Mouse (Mus musculus): ENCODE measurements around the gene BC048507.
"Not testable (repeated sequence)": the region's sequence is repeated elsewhere in the genome, so short reads cannot be mapped to it uniquely, and the experiment has no call there.

The BC048507 gene

DNA sequence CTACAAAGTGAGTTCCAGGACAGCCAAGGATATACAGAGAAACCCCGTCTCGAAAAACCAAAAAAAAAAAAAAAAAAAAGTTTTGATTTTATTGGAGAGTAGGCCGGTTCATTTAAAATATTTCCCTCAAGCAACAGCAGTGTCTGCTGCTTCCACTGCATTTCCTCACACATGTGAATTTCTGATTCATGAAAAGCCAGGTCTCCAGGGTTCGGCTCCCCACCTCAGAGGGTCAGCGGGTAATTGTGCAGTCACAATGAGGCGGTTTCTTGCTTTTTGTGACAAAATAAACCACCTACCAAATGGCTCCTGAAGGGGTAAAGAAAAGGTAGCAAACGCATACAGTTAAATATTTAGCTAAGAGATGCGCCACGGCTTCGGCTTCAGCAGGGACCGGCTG is at the start of gene BC048507:
TSS of gene BC048507 (plus strand) at position 301 of the 400 bp plus-strand sequence.
- DNase-seq (ENCODE audit: low spot score in 2 of 2): no peak

DNA sequence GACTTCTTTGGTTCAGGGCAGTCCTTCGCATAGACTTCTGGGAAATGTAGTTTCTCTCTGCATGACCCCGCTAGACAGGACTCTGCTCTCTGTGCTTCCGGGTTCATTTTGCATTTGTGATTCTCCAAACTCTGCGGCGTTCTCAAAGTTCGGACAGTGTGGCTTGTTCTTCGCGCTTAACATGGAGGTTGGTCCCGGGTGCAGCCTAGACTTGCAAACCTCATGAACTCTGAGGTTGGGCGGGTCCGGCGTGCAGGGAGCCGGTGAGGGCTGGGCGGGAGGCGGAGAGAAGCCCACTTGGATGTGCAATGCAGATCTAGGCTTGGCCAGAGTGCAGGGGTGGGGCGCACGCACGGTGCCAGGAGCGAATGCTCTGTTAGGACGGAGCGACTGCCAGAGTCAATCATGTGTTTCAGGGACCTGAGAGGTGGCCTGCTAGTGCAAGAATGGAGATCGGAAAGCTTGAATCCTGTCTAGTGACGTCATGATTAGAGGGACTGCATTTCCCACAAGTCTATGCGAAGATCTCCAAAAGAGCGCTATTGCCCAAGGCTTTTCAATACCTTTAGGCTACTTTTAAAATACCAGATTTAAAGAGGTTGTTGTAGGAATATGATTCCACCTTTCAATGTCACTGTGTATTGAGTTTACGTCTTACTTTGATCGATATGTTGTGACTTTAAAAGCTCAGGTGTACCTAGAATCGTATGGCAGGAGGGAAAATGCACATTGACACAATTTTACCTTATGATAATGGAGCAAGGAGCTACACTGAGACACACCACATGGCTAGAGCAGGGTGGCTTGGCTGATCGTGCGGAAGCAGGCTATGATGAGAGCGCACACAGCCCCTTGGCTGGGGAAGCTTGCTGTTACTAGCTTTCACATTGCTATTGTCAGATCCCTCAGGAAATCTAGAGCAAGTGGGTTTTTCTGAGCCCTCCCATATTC is 49.1 kb upstream of the BC048507 start, which contains the start of gene Zfp273:
TSS of gene Zfp273 (plus strand) at position 31 of the 951 bp plus-strand sequence.
- peak; percentile 23 to 29 for DNase-seq (ENCODE audit: low spot score in 2 of 2)

DNA sequence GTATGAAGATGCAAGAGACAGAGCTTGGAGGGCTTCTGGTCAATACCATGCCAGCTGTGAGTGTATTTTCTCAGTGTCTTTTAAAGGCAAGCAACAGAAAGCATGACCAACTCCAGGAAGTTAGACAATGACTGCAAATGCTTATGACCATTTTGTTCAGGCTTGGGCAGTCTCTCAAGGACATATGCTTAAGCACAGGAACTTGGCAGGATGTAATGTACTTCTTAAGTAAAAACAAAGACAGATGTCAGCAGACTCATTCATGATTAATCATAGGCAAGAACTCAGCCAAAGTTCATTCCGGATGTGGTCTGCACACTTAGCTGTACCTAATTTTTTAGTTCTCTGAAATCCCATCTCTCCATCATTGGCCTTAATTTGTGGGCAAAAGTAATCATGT is 44.5 kb upstream of the BC048507 start:
- no peak for DNase-seq (ENCODE audit: low spot score in 2 of 2)

DNA sequence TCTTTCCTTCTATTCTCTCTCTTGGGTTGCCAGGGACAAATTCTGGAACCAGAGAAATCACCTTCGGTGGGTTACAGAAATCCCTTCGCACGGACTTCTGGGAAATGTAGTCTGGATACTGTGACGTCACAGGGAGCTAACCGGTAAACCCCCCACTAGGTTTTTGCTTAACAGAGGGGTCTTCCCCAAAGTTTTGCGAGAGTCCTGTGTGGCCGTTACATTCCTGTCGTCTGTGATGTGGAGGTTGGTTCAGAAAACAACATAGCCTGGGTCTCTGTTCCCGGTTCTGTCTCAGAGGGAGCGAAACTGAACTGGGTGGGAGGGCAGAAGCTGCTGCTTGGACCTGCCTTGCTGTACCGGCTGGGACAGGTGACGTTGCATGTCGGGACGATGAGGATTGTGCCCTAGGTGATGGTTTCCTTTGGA is 32.2 kb upstream of the BC048507 start, which contains the start of gene Gm10037:
TSS of gene Gm10037 (plus strand) at position 196 of the 426 bp plus-strand sequence.
- DNase-seq (ENCODE audit: low spot score in 2 of 2): peak in 1 of 2 experiments; percentile 23

DNA sequence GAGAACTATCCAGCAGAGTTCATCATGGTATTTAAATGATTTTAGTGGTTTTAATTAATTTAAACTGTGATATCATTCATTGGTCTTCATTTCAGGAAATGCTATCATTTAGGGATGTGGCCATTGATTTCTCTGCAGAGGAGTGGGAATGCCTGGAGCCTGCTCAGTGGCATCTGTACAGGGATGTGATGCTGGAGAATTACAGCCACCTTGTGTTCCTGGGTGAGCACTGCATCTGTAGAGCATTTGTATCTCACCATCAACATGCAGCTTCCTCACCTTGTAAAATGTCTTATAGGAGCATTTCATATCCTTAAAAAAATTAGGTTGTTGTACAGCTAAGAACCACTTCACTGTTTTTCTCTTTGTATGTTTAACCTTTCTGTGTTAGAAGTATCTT is 30.0 kb upstream of the BC048507 start:
- DNase-seq (ENCODE audit: low spot score in 2 of 2): not testable (repeated sequence)

DNA sequence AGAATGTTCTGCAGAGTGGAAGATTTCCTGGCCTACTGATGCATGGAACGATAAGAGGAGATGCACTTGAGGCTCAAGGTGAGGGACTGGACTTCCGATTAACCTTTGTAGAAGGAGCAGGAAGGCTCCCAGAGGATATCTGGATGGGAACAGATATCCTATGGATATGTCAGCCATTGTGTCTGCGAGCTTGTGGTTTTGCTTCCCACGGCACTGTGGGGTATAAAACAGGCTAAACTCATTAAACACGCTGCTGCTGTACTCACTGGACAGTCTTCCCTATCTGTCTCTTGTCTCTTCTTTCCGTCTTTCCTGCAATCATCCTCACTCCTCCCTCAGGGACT is 19.4 kb upstream of the BC048507 start:
- DNase-seq (ENCODE audit: low spot score in 2 of 2): no peak

DNA sequence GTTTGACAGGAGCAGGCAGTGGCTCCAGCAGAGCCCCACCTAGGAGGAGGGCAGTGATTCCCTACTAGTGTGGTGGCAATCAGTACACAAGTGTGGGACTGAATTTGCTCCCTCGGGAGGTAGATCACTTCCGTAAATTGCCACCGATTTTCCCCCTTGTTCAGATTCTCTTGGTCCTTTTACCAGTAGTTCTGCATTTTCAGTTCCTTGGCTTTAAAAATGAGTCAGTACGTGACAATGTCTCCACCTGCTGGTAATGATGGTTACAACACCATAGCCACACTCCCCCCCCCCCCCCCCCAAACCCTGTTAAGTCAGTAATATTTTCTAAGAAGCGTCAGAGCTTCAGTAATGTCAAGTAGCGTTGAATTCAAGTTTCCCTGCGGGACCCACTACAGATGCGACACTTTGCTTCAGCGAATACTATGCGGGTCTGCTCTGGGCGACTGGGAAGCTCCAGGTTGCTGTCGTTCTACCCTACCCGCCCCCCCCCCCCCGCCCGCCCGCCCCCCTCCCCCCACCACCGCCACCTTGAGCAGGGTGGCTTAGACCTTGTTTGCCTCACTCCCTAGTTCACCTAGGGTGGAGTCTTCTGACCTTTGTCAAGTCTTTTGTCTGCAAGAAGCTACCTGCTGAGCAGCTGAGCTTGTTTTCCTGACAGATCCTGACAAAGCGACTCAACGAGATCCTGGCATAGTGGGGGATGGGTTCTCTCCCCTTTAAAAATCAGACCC is 18.8 kb upstream of the BC048507 start:
- peak in 1 of 2 experiments; percentile 32 for DNase-seq (ENCODE audit: low spot score in 2 of 2)

DNA sequence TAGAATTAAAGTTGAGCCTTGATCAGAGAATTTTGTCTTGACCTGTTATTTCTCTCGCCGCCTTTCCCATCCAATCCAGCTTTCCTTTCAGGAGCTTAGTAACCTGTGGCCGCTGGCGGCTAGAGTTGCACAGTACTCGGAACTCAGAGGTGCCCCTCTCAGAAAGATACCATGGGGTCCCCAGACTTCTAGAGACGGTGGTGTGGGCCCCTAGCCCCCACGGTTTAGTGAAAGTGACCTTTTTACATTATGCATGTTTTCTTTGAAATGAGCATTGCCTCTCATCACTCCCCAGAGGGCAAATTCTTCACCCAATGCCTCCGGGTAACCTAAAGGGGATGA is 18.3 kb upstream of the BC048507 start:
- no peak for DNase-seq (ENCODE audit: low spot score in 2 of 2)

DNA sequence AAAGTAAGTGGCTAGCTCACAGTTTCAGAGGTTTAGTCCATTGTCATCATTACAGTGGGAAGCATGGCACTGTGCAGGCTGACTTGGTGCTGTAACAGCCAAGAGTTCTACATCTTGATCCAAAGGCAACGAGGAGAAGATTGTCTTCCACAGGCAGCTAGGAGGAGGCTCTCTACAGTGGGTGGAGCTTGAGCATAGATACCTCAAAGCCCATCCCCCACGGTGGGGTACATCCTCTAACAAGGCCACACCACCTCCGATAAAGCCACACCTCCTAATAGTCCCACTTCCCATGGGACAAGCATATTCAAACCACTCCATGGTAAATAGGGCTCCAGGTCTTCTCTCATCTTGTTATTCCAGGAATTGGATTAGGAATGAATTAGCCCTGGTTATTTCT is 12.8 kb upstream of the BC048507 start:
- DNase-seq (ENCODE audit: low spot score in 2 of 2): no peak

DNA sequence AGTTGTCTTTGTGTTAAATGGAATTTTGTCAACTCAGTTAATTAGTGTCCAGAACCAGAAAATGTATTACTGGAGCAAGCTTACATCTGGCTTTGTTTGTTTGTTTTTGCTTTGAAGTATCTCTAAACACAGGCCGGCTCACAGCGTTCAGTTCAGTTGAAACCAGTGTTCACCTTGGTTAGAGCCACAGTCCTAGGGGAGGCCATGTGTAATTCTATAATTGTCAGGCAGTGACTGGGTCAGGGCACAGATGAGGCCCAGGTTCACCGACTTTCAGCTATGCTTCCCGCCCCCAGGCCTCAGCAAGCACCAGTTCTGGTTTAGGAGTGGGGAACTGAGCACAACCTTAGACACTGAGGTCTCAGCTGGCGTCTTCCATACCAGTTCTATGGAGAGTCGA is 10.0 kb upstream of the BC048507 start:
- no peak for DNase-seq (ENCODE audit: low spot score in 2 of 2)

DNA sequence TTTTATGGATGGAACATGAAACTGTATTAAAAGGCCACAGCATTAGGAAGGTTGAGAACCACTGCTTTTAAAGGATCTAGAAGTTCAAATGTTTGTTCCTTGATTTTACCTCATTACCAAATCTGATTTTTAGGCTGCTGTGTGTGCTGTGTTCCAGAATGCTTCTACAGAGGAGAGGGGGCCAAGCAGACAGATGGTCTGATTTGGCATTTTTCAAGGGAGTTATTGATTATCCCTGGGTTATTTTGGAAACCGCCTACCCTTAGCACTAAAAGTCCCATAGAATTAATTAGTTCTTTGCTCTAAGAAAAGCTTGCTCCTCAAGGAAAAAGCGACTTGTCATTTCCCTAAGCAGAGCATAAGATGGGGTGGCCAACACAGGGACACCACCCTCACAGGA is 9.1 kb upstream of the BC048507 start:
- no peak for DNase-seq (ENCODE audit: low spot score in 2 of 2)

DNA sequence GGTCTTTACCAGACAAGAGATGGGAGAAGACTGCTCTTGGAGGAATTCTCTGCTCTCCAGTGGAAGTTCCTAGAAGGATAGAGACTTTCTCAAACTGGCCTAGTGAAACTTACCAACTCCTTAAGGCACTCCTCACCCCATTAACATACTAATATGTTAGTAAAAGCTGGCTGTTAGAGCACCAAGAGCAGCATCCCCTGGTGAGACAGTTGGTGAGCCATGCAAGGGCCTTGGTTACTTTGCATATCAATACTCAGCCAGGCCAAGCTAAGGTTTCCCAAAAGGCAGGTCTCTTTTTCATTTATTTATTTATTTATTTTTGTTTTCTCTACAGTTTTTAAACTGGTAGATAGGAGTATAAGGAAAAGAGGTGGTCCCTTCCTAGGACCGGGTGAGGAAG is 5.8 kb upstream of the BC048507 start:
- no peak for DNase-seq (ENCODE audit: low spot score in 2 of 2)

DNA sequence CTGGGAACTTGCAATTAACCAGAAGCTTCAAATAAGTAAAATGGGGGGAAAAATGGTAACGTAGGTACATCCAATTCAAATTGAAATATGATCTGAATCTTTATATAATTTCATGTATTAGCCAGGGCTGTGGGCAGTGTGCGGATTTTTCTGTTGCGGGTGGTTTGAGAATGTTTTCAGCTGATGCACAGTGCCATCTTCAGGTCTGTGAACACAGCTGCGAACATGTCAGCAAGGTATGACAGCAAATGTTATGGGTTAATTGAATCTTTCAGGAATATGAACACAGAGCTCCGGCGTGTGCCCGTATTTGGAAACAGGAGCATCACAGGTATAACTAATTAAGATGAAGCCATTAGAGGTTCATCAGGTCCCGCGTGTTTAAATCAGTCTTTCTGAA is 618 bp upstream of the BC048507 start:
- DNase-seq (ENCODE audit: low spot score in 2 of 2): no peak

DNA sequence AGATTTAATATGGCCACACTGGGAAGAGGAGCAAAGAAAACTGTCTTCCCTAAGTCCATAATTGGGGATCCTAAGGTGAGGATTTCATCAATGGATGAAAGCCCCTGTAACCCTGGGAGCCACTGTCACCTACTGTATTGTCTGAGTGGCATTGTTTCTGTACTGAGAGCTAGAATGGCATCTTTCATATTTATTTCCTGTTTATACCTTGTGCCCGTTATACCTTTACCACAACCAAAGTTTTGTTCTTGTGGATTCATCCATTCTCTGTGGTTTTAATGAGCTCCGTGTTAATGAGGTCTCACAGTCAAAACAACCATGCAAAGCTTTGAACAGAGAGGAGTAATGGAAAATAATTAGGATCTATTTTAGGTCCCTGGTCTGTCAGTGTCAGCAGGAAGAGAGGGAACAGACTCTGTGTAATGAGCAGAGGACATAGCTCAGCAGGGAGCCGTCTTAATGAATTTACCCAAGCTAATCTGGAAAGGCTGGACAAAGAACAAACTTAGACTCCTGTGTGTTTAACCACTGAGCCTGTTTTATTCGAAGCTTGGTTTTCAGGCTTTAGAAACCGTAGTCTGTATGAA is 1.7 kb downstream of the BC048507 start:
- no peak for DNase-seq (ENCODE audit: low spot score in 2 of 2)

DNA sequence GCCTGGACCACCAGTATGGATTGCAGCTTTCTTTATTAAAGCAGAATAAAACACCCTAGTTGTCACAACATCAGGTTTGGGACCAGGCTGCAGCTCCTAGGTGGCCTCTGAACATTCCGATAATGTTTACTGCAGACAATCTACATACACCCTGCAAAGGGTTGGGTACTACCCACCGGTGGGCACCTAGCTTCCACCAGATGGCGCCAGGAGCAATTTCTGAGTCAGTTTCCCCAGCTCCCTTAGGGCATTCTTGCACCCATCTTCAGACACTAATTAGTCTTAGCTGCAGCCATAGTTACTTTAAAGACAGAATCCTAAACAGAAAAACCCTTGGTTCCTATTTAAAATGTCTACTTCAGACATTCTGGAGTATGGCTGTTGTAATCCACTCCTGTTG is 4.8 kb downstream of the BC048507 start:
- DNase-seq (ENCODE audit: low spot score in 2 of 2): no peak

DNA sequence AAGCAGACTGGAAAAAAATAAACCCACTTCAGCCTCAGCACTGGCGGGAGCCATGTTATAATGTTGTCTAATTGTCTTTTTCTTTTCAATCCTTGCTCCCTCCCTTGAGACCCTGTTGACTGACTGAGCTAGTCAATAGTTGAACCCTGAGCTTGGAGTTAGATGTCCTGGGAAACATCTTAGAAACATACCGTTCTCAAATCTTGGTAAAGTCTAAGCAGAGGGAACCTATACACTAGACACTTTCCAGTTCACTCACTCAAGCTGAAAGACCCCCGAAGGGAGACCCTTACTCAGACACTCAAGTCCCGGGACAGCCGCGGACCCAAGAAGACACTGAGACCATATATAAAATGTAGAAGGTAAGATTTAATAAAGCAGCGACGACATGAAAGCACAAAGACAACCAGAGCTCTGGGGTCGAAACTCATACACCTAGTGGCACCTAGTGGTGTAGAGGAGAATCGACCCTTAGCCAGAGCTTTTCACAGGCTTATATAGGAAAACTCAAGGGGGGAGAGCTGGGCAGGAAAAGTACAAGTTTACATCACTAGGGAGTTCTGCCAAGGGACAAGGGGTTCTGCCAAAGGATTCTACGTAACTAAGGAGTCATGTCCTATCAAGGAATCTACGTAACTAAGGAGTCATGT is 13.0 kb downstream of the BC048507 start:
- DNase-seq (ENCODE audit: low spot score in 2 of 2): not testable (repeated sequence)

DNA sequence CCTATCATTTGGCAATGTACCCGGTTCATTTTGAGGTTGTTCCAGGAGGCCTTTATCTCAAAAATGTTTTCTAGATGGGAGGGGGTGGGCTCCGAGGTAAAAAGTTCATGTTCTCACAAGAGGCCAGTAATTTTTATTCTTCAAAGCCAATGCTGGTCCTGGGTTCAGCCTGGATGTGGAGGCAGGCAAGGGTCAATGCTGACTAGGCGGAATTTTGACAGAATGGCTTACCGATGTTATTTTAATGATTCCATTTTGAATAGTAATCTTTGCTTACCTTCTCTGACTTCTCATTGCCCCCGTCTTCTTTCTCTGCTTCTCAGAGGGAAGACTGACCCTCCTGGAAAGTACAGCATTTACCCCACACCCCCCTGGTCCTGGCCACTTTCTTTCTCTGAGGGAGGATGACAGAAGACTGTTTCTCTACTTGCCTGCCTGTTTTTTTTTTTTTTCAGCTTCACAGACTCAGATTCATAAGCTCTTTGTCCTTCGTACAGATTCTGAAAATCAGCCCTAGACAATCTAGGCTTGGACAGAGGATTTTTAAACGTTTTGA is 13.7 kb downstream of the BC048507 start:
- DNase-seq (ENCODE audit: low spot score in 2 of 2): no peak

DNA sequence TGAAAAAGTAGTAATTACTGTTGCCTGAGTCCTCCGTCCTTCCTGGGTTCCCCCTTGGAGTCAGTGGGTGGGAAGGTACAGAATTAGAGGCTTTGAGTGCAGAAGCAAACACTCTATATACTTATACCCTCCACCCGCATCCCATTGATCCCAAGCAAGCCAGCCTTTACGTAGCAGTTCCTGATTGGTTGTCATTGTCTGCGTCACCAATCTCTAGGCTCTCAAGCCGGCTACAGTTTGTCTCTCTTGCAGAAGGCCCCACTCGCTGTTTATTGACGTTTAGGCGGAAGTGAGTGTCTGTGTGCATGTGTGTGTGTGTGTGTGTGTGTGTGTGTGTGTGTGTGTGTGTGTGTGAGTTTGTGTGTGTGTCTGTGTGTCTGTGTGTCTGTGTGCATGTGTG is 20.8 kb downstream of the BC048507 start:
- no peak for DNase-seq (ENCODE audit: low spot score in 2 of 2)

DNA sequence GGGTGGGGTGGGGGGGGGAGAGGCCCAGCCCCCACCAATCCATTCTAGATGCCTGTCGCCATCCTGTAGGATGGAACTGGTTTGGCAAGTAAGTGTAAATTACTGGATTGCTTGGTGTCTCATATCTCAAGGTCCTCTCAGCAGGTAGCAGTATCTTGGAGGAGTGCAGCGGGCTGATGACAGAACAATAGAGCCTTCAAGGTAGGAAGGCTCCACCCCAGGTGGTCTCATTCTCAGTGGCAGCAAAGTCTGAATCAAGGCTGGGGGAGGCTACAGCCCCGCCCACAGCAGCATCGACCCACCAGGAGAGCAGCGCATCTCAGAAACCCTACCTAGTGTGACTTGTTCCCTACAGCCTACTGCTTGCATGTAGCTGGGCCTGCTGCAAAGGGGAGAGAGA is 46.6 kb downstream of the BC048507 start:
- no peak for DNase-seq (ENCODE audit: low spot score in 2 of 2)

Data from spleen, postnatal 14 days (tissue).